Mouse (Mus musculus) telencephalon, adult 2 months (tissue): ENCODE data around the gene Scarf1.
A peak's percentile ranks its signal among the peaks of the same experiment; 100 is the strongest.

Experiments used
- DNase-seq: peaks from one replicate; pipeline ENCODE4 v3.0.0-alpha.2; 2011; ENCODE audit warnings: low read depth, low spot score

Gene Scarf1

DNA sequence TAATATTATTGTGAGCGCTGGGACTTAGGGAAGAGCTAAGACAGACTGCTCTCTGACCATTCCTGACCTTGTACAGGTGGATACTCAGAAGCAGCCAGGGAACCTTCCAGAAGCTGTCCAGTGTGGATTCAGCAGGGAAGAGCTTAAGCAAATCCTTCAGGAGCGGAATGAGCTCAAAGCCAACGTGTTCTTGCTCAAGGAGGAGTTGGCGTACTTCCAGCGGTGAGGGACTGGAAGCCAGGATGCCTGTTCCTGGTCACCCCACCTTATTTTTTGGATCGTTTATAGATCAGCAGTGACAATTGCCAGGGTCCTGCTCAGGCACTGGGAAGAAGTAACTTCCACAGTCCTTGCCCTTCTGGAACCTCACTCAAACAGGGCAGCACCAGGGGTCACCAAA is 2.1 kb upstream of the Scarf1 start:
- DNase-seq = no peak

DNA sequence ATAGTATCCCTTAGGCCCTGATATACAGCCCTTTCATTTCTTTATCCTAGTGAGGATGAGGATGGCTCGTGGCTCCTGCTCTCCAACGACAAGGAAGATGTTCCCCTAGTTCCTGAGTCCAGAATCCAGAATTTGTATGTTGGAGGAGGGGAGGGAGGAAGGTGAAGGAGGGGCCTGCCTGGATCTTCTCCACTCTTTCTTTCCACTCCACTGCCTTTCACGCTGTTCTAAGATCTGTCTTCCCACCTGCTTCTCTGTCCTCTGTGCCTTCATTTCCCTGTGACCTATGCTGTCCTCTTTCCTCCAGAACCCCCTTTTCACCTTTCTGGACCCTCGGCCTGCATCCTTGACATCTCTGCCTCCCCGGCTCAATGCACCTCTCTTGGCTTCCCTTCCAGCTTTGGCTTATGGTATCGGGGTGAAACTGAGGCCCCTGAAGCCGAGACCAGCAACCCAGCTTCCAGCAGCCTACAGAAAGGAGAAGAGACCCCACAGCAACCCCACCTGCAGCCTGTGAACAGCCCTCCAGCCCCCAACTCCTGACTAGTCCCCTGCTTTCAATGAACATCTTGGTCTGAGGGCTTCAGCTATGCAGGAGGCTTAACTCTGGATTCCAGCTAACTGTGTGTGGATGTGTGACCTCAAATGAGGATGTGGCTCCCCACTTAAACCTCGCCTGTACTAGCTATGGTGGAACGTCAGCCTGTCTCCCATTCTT is 880 bp upstream of the Scarf1 start:
- DNase-seq = no peak

DNA sequence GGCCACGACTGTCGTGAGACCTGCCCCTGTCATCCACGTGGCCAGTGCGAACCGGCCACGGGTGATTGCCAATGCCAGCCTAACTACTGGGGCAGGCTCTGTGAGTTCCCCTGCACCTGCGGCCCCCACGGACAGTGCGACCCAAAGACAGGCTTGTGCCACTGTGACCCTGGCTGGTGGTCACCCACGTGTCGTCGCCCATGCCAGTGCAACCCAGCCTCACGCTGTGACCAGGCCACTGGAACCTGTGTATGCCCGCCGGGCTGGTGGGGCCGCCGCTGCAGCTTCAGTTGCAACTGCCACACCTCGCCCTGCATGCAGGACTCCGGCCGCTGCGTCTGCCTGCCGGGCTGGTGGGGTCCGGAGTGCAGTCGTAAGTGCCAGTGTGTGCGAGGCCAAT is 1.8 kb downstream of the Scarf1 start:
- no peak for DNase-seq

DNA sequence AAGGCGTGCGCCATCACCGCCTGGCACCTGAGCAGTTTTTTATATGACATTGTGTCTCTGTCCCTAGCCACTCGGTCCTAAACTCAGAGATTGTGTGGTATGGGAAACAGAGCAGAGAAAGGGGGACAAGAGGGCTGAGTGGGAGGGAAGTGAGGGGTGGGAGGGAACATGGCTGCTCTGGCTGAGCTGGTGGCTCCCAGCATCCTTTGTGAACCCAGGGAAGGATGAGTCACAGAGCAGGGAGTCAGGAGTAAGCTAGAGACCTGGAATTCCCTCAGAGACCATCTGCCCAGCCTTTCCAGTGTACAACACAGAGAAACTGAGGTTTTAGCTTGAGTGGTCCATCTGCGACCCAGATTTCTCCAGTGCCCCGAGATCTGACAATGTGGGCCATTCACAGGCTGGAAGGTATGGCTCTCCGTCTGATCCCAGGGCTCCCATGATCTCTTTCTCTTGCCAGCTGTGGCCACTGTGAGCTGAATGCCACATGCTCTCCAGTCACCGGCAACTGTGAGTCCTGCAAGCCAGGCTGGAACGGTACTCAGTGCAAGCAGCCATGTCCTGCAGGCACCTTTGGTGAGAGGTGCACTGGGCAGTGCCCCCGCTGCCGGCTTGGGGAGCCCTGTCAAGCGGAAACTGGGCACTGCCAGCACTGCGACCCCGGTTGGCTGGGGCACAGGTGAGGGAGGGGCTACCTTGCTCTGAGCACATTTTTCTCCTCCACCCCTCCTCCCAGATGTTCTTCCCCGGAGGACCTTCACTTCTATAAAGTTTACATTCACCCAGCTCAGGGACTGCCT is 6.7 kb downstream of the Scarf1 start:
- DNase-seq = no peak

DNA sequence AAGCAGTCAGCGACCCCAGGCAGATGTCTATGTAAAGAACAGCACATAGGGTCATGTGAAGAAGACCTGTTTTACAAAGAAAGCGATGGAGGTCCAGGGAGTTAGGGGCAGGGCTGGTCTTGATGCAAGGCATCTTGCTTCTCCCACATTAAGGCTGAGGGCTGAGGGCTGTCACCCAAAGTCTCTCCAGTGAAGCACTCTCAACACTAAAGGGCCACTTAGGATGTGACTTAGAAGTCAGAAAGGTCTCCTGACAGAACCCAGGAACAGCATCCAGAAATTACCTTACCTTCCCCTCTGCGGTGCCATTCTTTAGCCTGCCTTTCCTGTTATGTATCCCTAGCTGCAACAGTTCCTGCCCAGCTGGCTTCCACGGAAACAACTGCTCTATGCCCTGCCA is 8.3 kb downstream of the Scarf1 start:
- no peak for DNase-seq

DNA sequence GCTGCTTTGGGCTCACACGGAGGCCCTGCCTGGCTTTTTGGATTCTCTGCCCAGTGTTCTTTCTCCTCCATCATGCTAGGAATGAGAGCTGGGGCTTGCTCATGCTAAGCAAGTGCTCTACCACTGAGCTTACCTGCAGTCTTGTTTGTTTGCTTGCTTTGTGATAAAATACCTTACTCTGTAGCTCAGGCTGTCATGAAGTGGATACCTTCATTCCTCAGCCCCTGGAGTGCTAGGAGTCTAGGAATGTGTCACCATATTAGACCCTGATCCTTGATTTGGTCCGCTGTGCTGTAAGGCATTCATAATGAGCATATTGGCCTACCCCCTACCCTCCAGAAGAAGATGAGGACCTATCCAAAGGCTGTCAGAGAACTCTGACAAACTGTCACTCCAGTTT is 9.5 kb downstream of the Scarf1 start:
- DNase-seq = no peak

DNA sequence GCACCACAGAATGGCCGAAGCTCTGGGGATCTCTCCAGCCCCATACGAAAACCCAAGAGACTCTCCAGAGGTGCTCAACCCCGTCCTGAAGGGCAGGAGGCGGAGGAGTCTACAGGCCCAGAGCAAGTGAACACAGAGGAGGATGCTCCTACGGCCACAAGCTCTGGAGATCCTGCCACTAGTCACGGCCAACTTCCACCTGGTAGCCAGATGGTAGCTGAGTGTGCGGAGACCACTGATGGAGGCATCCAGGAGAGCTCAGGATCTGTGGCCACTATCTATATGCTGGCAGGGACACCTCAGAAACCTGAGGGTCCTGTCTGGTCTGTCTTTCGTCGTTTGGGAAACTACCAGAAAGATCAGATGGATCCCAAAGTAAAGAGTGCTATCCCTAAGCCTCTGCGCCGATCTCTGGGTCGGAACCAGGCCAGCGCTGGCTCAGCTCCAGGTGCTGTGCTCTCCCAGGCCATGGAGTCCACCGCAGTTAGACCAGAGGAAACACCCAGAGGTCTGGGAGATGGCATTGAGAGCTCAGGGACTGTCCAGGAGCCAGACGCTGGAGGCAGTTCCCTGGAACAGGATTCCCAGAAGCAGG is 12.3 kb downstream of the Scarf1 start:
- DNase-seq = no peak

DNA sequence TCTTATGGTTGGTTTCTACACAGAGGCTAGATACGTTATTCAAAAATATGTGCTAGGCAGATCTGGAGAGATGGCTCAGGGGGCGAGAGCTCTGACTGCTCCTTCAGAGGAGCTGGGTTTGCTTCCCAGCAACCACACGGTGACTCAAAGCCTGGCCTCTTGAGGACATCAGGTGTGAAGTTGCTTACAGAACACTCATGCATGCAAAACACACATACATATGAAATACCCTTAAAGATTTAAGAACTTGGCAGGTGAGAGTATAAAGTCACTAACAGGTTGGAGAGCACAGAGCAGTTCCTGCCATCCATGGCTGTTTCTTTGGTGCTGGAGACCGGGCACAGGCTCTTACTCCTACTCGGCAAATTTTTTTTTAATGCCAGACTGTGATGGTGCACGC is 13.6 kb downstream of the Scarf1 start:
- DNase-seq = no peak

DNA sequence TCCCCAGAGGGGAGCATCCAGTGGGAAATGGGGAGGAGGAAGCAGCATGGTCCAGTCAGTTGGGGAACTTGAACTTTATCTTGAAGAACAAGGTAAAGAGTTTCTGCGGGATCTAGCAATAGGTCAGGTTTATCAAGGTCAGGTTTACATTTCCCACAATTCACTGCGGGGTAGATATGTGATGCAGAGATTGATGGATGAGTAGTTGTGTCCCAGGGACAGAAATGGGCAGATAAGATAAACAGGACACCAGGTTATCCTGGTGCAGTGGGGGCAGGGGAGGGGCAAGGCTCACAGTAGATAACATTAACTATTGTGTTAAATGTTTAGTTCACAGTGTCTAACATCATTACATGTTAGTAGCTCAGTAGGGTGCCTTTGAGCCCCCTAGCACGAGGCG is 16.4 kb downstream of the Scarf1 start:
- DNase-seq = no peak

DNA sequence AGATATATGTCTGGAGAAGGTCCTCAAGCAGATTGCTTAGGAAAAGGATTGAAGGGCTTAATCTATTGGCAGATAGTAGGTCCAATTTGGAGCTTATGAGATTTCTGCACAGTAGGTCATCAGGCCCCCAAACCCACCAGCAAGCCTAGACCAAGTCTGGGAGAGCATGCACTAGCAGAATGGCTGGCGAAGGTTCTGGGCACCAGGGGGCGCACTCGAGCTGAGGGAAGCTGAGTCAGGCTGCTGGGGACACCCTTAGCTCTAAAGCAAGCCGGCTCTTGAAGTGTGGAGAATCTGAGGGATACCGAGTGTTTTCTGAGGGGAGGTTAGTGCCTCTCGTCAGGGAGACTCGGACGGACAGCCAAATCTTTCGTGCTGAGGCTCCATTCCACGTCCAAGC is 17.0 kb downstream of the Scarf1 start:
- DNase-seq = peak; percentile 68

DNA sequence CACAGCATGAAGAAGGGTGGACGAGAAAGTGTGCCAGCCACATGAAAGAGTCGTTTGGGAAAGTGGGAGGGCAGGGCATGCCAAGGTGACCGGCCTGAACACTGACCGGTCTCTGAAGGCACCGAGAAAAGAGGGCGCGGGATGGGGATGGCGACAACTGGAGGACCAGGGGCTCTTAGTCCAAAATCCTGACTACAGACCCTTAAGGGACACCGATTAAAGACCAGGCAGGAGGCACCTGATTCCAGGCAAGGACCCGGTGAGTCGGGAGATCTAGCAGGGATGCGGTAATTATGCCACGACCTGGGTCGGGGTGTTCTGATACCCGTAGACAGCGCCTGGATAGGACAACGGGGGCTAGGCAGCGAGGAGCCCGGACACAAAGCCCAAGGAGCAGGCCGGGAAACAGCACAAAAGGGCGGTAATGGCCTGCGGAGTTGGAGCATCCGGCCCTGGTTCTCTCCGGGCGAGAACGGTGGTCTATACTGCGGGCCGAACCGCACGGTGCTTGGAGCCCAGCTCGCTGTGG is 17.6 kb downstream of the Scarf1 start:
- DNase-seq = no peak

DNA sequence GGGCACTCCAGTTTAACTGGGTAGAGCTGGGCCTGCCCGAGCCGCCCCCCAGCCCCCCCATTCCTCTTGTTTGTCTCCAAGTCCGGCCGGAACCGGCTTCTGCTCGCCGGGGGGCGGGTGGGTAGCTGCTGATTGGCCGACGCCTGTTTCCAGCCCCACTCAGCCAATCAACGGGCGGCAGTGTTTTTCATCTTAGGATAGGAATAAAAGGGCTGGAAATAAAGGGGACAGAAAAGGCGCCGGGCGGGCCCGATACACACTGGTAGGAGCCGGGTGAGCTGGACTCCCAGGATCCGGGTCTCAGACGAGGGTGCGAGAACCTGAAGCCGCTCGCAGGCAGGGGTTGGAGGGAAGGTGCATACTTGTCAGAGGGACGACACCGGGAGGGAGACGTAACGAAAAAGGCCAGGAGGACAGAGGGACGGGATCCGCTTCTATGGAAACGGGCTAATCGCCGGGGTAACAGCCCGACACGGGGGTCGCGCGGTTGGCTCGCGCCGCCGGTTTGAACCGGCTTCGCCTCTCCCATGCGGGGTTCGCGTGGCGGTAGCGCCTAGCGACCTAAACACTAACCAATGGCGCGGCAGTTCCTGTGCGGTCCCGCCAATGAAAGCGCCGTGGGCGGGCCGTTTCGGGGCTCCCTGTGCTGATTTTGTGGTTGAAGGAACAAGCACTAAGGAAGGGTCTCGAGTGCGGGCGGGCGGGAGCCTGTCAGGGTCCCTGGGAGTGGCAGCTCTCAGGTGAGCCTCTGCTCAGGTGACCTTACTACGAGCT is 18.3 kb downstream of the Scarf1 start, which contains the start of gene Slc43a2:
Gene Slc43a2, plus strand, starts transcription at position 226 of the 774 bp plus-strand sequence.
- peak; percentile 98 for DNase-seq

DNA sequence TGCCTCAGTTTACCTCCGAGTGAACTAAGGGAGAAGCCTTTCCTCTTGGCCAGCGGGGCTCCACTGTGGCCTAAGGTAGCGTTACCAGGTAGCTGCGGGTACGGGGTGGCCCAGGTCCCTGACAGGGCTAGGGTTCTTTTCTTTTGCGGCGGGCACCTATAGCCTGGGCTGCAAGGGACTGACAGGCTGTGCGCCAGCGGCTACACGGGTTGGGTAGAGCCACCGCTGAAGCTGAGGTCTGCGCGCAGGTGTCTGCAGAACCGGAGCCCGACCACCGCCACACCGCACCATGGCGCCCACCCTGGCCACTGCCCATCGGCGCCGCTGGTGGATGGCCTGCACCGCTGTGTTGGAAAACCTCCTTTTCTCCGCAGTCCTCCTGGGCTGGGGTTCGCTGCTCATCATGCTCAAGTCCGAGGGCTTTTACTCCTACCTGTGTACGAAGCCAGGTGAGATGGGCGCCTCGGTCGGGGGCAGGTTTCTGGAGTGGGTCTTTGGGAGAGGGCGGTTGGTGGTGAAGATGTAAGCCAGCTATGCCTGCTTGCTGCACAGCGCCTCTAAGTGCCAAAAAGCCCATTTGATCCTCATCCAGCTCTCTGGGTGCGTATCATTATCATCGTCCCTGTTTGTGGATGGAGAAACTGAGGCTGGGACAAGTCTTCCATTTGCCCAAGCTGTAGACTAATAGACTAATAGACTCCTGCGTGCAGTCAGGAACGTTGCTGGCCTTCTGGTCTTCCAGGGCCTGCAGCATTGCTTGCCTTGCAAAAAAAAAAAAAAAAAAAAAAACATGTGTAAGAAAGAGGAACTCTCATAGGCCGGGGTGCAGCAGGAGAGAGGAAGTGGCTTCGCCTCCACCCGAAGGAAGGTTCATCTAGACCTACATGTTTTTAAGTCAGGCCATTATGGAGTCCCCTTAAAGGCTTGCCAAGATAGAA is 19.3 kb downstream of the Scarf1 start:
- DNase-seq = peak; percentile 77

DNA sequence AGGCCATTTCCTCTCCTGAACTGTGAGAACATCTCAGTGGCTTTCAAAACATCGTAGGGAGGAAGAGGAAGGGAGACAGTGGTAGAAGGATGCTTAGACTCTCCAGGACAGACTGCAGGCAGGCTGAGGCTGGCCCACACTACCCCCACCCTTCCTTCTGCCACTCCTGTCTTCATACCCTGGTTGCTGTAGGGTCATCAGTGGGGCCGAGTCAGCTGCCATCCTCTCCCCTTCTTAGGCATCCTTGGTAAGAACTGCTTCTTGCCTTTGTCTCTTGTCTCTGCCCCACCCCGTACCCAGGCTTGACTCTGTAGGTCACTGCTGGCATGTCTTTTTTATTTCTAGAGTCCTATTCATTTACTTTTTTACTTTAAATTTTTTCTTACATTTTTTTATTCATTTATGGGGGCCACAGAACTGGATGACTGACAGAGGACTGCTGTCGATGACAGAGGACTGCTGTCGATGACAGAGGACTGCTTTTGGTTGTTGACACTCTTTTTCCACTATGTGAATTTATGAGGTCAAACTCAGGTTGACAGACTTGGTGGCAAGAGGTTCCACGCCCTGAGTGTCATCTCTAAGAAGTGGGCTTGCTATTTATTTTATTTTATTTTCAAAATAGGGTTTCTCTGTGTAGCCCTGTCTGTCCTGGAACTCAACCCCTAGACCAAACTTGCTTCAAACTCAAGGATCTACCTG is 20.1 kb downstream of the Scarf1 start:
- no peak for DNase-seq

DNA sequence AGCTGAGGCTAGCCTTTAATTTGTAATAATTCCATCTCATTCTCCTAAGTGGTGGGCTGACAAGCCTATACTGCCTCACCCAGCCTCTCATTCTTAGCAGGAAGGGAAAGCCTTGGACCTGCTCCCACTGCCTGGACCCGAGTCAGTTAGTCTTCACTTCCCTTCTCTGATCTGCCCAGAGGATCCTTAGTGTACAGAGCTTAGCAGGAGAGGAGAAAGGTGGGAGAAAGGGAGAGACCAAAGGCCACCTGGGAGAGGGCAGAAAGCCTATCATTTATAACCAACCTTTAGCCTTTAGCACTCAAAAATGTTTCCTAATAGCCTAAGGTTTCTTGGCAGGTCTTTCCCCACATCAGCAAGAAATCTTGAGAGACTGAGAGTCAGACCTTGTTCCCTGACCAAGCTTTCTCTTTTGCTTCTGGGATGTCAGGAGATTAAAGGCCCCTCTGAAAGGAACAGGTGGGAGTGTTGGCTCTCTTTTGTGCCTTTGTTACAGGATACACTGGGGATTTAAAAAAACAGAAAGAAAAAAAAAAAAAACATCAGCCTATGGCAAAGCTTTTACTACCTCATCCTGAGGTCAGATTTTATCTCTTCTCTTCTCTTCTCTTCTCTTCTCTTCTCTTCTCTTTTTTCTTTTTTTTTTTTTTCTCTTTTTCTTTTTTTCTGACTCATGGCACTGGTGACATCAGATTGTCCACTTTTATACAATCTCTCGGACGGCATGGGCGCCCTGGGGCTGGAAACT is 21.1 kb downstream of the Scarf1 start:
- DNase-seq = no peak

DNA sequence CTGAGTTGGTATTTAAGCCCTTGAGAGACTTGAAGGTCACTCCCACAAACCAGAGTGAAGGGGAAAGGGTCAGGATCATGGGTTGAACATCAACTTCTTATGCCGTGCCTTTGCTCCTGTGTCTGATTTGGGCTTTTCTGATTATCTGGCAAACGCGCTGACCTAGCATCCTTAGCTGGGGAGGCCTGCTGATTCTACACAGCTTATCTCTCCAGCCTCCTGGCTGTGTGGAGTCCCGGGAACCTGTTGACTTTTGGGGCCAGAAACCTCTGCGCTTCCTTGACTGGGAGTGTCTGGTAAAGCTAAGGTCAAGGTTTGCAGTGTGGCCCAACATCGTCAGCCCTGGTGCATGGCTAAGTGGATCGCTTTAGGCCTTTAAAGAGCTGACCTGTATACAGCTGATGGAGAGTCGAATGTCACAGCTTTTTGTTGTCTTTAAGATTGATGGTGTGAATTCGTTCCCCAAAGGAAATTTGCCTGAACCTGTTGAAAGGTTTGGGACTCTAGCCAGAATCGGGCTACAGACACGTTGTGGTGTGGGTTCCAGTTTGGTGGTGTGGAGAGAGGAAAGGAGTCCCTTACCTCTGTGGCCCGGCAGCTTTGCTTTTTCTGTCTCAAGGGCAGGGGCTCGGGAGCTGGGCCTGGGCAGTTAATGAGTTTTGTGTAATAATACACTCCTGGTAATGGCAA is 21.9 kb downstream of the Scarf1 start:
- no peak for DNase-seq

DNA sequence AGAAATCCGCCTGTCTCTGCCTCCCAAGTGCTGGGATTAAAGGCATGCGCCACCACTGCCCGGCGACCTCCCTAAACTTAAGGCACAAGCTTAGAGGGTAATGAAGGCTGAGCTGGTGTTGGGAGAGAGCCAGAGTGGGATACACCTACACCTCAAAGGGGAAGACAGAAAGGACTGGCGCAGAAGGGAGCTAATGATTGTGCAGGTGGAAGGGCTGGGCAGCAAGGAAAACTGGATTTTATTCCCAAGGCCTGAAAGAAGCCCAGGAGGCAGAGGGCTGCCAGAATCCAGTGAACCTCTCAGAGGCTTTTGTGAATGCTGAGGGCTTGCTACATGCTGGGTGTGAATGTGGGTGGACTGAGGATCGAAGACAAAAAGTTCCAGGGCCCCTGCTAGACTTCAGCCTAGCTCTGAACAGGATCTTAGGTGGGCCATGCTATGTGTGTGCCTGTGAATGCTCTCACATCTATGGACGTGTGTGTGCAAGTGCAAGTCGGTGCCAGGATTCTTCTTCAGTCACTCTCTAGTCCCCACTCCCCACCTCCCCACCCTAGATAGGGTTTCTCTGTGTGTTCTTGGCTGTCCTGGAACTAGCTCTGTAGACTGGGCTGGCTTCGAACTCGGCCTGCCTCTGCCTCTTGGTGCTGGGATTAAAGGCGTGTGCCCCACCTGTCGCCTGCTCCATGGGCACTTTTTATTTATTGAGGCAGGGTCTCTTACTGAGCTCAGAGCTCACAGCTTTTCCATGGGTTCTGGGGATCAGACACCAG is 23.1 kb downstream of the Scarf1 start:
- DNase-seq = no peak

DNA sequence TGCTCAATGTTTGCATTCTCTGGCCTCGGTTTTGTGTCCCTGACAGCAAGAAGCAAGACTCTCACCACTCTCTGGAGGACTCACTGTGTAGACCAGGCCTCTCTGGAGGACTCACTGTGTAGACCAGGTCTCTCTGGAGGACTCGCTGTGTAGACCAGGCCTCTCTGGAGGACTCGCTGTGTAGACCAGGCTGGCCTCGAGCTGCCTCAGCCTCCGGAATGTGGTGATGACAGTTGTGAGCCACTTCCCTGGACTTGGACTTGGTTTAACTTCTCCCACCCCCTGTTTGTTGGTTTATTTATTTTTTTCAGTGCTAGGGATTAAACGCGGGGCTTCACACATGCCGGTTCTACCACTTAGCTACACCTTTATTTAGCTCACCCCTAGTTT is 23.7 kb downstream of the Scarf1 start:
- no peak for DNase-seq
